Mouse (Mus musculus): ENCODE measurements around the gene Tmem238l. TPM values are rescaled to one million over a fixed set of nuclear protein-coding genes. Genes with fewer than 3 reads are reported as not detected.

Gene Tmem238l
- 3.0 TPM in 1 of 2 replicates, not detected in the other for polyA plus RNA-seq (2012; rRNA removed)

DNA sequence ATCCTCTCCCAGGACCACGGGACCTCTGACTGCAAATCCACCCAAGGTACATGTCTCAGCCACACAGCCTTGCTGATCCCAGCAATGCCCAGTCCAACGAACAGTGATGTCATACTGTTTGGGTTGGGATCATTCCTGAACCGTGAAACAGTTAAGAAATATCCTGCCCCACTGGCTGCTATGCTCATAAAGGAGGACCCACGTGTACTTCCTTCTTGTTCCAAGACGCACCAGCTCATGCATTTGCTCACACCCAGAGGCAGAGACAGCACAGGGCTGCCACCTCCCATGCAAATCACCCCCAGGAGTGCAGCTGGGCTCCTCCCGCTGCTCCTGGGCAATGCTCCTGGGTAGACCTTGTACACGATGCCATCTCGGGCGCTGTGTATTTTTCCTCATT, at the start of gene Tmem238l:
Gene Tmem238l, plus strand, starts transcription at position 336 of the 400 bp plus-strand sequence.
- H3K4me1 ChIP-seq (ENCODE audit: control insufficient read depth, insufficient read depth, low read length) = no peaks in the 10 kb centered on the region
- TF ChIP-seq POLR2A (IDR thresholded peaks at IDR 0.05; ENCODE audit: control insufficient read depth, low read depth, low read length) = no peak
- no peaks in the 10 kb centered on the region for H3K36me3 ChIP-seq (ENCODE audit: control insufficient read depth, insufficient read depth, low read length)
- no peaks in the 10 kb centered on the region for H3K27me3 ChIP-seq (ENCODE audit: control insufficient read depth, insufficient read depth, low read length)
- no peak within 1 kb of the TSS for H3K4me3 ChIP-seq (ENCODE audit: control insufficient read depth, low read depth, low read length)
- no peak within 1 kb of the TSS for H3K27ac ChIP-seq (ENCODE audit: control insufficient read depth, insufficient read depth, low read depth, low read length)

DNA sequence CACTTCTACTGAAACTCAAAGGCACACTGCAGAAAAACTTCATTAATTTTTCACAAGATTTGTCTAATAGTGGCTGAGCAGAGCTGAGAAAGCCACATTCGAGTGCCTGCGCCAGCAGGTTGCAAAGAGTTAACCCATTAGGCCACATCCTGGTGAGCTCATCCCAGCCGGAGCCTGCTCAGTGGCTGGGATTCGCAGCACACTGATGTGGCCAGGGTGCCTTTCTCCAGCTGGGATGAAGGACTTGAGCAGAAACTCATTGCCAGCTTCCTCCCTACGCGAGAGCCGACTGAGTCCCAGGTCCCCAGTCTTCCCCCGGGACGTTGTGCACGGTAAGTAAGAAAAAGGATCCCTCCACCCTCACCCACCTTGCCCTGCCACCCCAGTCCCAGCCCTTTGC, 44.6 kb upstream of the Tmem238l start, which contains the start of gene Pirt:
Gene Pirt, plus strand, starts transcription at position 171 of the 400 bp plus-strand sequence.
- TF ChIP-seq POLR2A (IDR thresholded peaks at IDR 0.05; ENCODE audit: control insufficient read depth, low read depth, low read length) (no peak), CTCF (IDR thresholded peaks at IDR 0.05; ENCODE audit: control insufficient read depth, insufficient read depth, insufficient replicate concordance, low read depth, low read length) (no peak)
- Histone ChIP-seq H3K4me3 (ENCODE audit: control insufficient read depth, low read depth, low read length) (no peak within 1 kb of the TSS), H3K27ac (ENCODE audit: control insufficient read depth, insufficient read depth, low read depth, low read length) (no peak within 1 kb of the TSS), H3K27me3 (ENCODE audit: control insufficient read depth, insufficient read depth, low read length) (no peaks in the 10 kb centered on the region), H3K36me3 (ENCODE audit: control insufficient read depth, insufficient read depth, low read length) (no peaks in the 10 kb centered on the region), H3K4me1 (ENCODE audit: control insufficient read depth, insufficient read depth, low read length) (peaks cover 4% of the 10 kb centered on the region; the same call in 1 of the 2 replicates)

DNA sequence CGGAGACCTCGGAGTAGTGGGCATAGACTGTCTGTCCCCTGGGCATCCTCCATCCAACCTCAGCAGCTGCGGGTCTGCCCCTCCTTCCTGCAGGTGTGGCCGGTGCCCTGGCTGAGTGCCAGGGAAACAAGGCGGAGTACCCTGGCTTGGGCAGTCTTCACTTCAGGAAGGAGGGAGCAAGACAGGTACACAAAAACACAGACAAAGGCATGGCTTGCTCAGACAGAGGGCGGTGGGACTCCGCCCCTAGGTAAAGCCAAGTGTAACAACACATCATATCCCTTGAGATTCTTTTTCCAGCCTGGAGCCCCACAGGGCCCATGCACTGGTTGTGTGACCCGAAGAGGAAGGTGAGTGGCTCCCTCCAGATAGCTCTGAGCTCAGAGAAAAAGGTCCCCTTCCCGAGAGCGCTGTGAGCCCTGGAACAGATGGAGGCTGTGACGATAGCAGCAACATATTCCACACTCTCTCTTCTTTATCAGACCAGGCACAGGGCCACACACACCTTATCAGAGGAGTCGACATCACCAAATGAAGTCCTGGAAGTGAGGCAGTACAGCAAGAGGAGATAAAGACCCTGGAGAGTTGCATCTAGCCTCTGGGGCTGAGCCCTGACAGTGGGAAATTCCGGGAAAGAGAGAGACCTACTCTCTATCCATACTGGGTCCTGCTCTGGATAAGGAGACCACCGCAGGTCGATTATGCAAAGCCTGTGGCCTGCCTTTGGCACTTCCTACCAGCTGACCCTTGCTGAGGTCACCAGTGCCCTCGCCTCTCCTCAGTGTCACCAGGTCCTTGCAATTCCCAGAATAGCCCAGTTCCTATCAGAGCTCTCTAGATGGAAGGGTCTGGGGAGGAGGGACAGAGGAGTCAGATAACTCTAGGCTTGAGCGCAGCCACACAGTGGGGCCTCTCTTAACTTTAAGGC, 43.6 kb upstream of the Tmem238l start:
- H3K4me1 ChIP-seq (ENCODE audit: control insufficient read depth, insufficient read depth, low read length) = peaks cover 4% of the 10 kb centered on the region; the same call in 1 of the 2 replicates
- no peak overlapping the region for H3K4me3 ChIP-seq (ENCODE audit: control insufficient read depth, low read depth, low read length)
- no peak for TF ChIP-seq POLR2A (IDR thresholded peaks at IDR 0.05; ENCODE audit: control insufficient read depth, low read depth, low read length)
- TF ChIP-seq CTCF (IDR thresholded peaks at IDR 0.05; ENCODE audit: control insufficient read depth, insufficient read depth, insufficient replicate concordance, low read depth, low read length) = no peak
- H3K27ac ChIP-seq (ENCODE audit: control insufficient read depth, insufficient read depth, low read depth, low read length) = no peak overlapping the region
- H3K36me3 ChIP-seq (ENCODE audit: control insufficient read depth, insufficient read depth, low read length) = no peaks in the 10 kb centered on the region
- no peaks in the 10 kb centered on the region for H3K27me3 ChIP-seq (ENCODE audit: control insufficient read depth, insufficient read depth, low read length)

DNA sequence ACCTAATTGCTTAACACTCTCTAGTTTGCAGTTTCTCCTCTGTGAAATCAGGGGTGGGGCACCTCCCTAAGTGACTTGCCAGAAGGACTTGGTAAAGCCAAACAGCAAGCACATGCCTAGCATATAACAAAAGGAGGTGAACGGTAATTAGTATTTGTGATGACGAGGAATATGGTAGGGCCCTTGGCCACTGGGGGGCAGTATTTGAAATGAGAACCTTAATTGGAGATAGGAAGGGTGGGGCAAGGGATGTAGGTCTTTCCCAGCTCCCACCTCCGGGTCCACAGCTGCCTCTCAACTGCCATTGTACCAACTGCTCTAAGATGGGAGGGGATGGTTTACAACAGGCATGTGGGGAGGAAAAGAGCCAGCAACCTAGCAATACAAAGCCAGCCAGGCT, 42.2 kb upstream of the Tmem238l start:
- H3K4me1 ChIP-seq (ENCODE audit: control insufficient read depth, insufficient read depth, low read length) = peaks cover 4% of the 10 kb centered on the region; the same call in 1 of the 2 replicates
- H3K4me3 ChIP-seq (ENCODE audit: control insufficient read depth, low read depth, low read length) = no peak overlapping the region
- no peaks in the 10 kb centered on the region for H3K27me3 ChIP-seq (ENCODE audit: control insufficient read depth, insufficient read depth, low read length)
- no peaks in the 10 kb centered on the region for H3K36me3 ChIP-seq (ENCODE audit: control insufficient read depth, insufficient read depth, low read length)
- no peak for TF ChIP-seq CTCF (IDR thresholded peaks at IDR 0.05; ENCODE audit: control insufficient read depth, insufficient read depth, insufficient replicate concordance, low read depth, low read length)
- no peak for TF ChIP-seq POLR2A (IDR thresholded peaks at IDR 0.05; ENCODE audit: control insufficient read depth, low read depth, low read length)
- H3K27ac ChIP-seq (ENCODE audit: control insufficient read depth, insufficient read depth, low read depth, low read length) = no peak overlapping the region

DNA sequence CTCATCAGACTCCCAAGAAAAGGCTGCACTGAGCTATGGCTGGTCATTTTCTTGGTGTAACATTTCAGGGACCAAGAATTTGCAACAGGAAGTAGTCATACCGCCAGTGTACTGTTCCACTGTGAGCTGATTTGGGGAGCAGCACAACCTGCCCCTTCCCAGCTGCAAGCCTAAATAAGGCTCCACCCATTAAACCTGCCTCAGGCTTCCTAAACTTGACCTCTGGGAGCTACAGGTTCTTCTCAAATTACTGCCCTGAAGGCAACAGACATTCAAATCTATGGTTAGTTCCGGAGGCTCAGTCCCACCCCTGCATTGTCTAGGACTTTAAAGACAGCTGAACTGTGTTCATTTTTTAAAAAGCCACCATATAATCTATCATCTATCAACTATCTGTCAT, 36.4 kb upstream of the Tmem238l start:
- no peak overlapping the region for H3K27ac ChIP-seq (ENCODE audit: control insufficient read depth, insufficient read depth, low read depth, low read length)
- no peaks in the 10 kb centered on the region for H3K27me3 ChIP-seq (ENCODE audit: control insufficient read depth, insufficient read depth, low read length)
- no peak for TF ChIP-seq CTCF (IDR thresholded peaks at IDR 0.05; ENCODE audit: control insufficient read depth, insufficient read depth, insufficient replicate concordance, low read depth, low read length)
- TF ChIP-seq POLR2A (IDR thresholded peaks at IDR 0.05; ENCODE audit: control insufficient read depth, low read depth, low read length) = no peak
- H3K4me3 ChIP-seq (ENCODE audit: control insufficient read depth, low read depth, low read length) = no peak overlapping the region
- no peaks in the 10 kb centered on the region for H3K36me3 ChIP-seq (ENCODE audit: control insufficient read depth, insufficient read depth, low read length)
- no peaks in the 10 kb centered on the region for H3K4me1 ChIP-seq (ENCODE audit: control insufficient read depth, insufficient read depth, low read length)

DNA sequence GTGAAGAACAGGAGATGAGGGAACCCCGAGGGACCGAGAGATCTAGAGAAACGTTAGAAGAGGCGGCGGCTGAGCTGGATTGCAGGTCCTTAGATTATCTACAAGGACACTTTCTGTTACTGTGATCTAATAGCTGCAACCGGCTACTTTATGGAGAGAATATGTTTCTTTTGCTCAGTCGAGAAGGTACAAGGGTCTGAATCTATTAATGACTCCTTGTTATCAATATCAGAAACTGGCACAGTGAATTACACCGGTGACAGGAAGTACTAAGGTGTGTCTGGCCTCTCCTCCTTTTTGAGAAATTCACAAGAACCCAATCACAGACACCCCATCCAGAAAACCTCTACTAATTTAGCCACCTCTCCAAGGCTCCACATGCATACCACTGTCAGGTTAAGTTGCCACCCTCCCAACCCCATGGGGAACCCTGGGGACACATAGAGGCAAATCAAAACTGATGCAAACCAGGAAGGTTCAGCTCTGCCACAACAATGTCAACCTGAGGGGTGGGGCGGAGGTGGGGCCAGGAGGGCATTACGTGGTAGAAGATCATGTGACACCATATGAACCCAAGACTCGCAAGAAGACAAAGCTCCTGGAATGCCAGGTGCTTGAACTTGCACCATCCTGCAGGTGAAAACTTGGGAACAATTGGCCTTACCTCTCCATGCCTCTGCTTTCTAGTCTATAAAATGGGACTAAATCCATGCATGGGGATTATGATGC, 32.2 kb upstream of the Tmem238l start:
- H3K27ac ChIP-seq (ENCODE audit: control insufficient read depth, insufficient read depth, low read depth, low read length) = no peak overlapping the region
- H3K4me3 ChIP-seq (ENCODE audit: control insufficient read depth, low read depth, low read length) = no peak overlapping the region
- H3K4me1 ChIP-seq (ENCODE audit: control insufficient read depth, insufficient read depth, low read length) = no peaks in the 10 kb centered on the region
- no peaks in the 10 kb centered on the region for H3K36me3 ChIP-seq (ENCODE audit: control insufficient read depth, insufficient read depth, low read length)
- TF ChIP-seq CTCF (IDR thresholded peaks at IDR 0.05; ENCODE audit: control insufficient read depth, insufficient read depth, insufficient replicate concordance, low read depth, low read length) = no peak
- no peak for TF ChIP-seq POLR2A (IDR thresholded peaks at IDR 0.05; ENCODE audit: control insufficient read depth, low read depth, low read length)
- H3K27me3 ChIP-seq (ENCODE audit: control insufficient read depth, insufficient read depth, low read length) = no peaks in the 10 kb centered on the region

DNA sequence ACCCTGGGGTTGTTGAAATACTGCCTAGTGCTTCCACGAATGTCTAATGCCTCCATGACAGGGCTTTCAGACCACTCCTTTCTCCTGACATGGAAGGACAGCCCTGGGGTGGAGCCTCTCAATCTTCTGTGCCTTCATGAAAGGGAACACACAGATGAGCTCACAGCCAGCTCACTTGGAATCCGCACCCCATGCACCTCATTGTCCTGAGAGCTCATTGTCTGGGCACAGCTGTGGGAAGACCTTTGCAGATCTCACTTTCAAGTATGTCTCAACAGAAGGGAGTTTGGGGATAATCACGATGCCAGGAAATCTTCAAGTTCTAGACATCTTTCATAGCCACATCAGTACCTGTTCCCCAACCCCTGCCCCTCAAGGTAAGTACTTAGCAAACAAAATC, 28.1 kb upstream of the Tmem238l start:
- no peaks in the 10 kb centered on the region for H3K36me3 ChIP-seq (ENCODE audit: control insufficient read depth, insufficient read depth, low read length)
- no peak overlapping the region for H3K4me3 ChIP-seq (ENCODE audit: control insufficient read depth, low read depth, low read length)
- no peaks in the 10 kb centered on the region for H3K4me1 ChIP-seq (ENCODE audit: control insufficient read depth, insufficient read depth, low read length)
- H3K27me3 ChIP-seq (ENCODE audit: control insufficient read depth, insufficient read depth, low read length) = no peaks in the 10 kb centered on the region
- no peak overlapping the region for H3K27ac ChIP-seq (ENCODE audit: control insufficient read depth, insufficient read depth, low read depth, low read length)
- TF ChIP-seq CTCF (IDR thresholded peaks at IDR 0.05; ENCODE audit: control insufficient read depth, insufficient read depth, insufficient replicate concordance, low read depth, low read length) = no peak
- no peak for TF ChIP-seq POLR2A (IDR thresholded peaks at IDR 0.05; ENCODE audit: control insufficient read depth, low read depth, low read length)
